Comparison of ENCODE assay signal across 11 mouse cellular contexts in the genomic region with DNA sequence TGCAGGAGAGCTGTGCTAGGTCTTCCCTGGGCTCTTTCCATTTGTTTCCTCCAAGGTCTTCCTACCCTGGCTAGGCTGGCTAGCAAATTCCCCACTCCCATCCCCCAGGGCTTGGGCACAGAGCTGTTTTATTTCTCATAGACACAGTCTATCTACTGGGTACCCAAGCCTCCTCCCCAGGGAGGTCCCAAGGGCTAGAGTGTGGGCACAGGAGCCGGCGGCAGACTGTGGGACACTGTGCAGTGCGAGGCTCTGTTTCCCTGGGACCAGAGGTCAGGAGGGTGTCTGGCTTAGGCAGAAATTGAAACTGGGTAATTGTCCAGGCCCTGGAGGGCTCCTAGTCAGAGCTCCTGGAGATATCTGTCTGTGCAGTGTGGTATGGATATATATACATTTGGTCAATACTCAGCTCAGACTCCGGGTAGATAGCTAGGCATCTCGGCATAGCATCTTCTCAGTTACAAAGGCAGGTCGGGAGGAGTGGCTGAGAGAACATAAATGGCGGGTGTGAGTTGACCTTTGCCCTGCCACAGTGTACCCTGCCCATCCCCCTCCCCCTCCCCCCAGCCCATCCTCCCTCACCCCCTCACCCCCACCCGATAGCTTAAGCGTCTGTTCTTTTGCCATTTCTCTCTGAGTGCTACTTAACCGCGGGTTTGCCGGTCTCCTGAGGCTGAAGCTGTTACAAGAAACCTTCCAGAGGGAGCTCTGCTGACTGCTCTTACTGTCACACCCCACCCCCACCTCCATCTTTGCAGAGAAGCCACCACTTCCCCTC. TPM values are rescaled to one million over a fixed set of nuclear protein-coding genes. Genes with fewer than 3 reads are reported as not detected.
DNase-seq lines count a peak whose midpoint lies in the region; ATAC-seq lines count a peak whose summit lies in the region.
"Had no signal": no experiment of that assay in that cellular context is flagged by ENCODE, and none has a peak within 500 bp of the region (broad histone marks: within the 10 kb centered on the region; RNA-seq: fewer than 3 reads in every experiment).

No protein-coding gene starts in this region.

- H3K9me3 ChIP-seq in kidney, embryonic 16.5 days (ENCODE audit: low read length) = no peaks in the 10 kb centered on the region
- H3K9me3 ChIP-seq in hindbrain, embryonic 15.5 days = no peaks in the 10 kb centered on the region
- no peaks in the 10 kb centered on the region for H3K9me3 ChIP-seq in neural tube, embryonic 12.5 days
- H3K9me3 ChIP-seq: limb, embryonic 13.5 days had no signal

- no peaks in the 10 kb centered on the region for H3K36me3 ChIP-seq in kidney, embryonic 16.5 days (ENCODE audit: insufficient read depth, low read length)
- H3K36me3 ChIP-seq in hindbrain, embryonic 15.5 days = no peaks in the 10 kb centered on the region
- no peaks in the 10 kb centered on the region for H3K36me3 ChIP-seq in neural tube, embryonic 12.5 days
- H3K36me3 ChIP-seq: limb, embryonic 13.5 days had no signal

- DNase-seq in kidney, adult 9 months = no peak
- DNase-seq in embryo, embryonic 11 days = peak; percentile 49
- no peak for DNase-seq in frontal cortex, adult 2 months (ENCODE audit: extremely low spot score in 1 of 2, low spot score in 1 of 2)
- DNase-seq in cerebellum, adult 18-20 months = no peak
- no peak for DNase-seq in right cerebral cortex, adult 18-20 months
- DNase-seq: adrenal gland, postnatal 10 days had no signal

- 11% methylated on average over 12 of the region's 12 CpGs for WGBS in kidney, embryonic 16.5 days
- 21% methylated on average over 12 of the region's 12 CpGs for whole genome bisulfite sequencing in hindbrain, embryonic 15.5 days
- WGBS in neural tube, embryonic 12.5 days = 16% methylated on average over 12 of the region's 12 CpGs

- no peak overlapping the region for H3K9ac ChIP-seq in kidney, embryonic 16.5 days (replicated peaks; ENCODE audit: low read length)
- no peak overlapping the region for H3K9ac ChIP-seq in hindbrain, embryonic 15.5 days
- no peak overlapping the region for H3K9ac ChIP-seq in neural tube, embryonic 12.5 days
- H3K9ac ChIP-seq: limb, embryonic 13.5 days had no signal

- no peak overlapping the region for H3K4me2 ChIP-seq in kidney, embryonic 16.5 days (replicated peaks; ENCODE audit: low read depth, low read length)
- no peak overlapping the region for H3K4me2 ChIP-seq in hindbrain, embryonic 15.5 days
- H3K4me2 ChIP-seq in neural tube, embryonic 12.5 days (replicated peaks) = peak overlapping the region; percentile 14; the same call in 1 of the 2 replicates
- H3K4me2 ChIP-seq: limb, embryonic 13.5 days had no signal

- H3K4me1 ChIP-seq in kidney, embryonic 16.5 days (ENCODE audit: insufficient read depth, low read length) = 0 out of 2 replicates have a peak, but pooled peaks cover 10% of the 10 kb centered on the region
- peaks cover 10% of the 10 kb centered on the region for H3K4me1 ChIP-seq in hindbrain, embryonic 15.5 days (replicated peaks)
- H3K4me1 ChIP-seq in neural tube, embryonic 12.5 days = peaks cover 14% of the 10 kb centered on the region

- no peak overlapping the region for H3K4me3 ChIP-seq in kidney, embryonic 16.5 days (ENCODE audit: low read length)
- no peak overlapping the region for H3K4me3 ChIP-seq in hindbrain, embryonic 15.5 days
- H3K4me3 ChIP-seq in neural tube, embryonic 12.5 days = no peak overlapping the region
- H3K4me3 ChIP-seq: limb, embryonic 13.5 days had no signal

- H3K27me3 ChIP-seq in kidney, embryonic 16.5 days (ENCODE audit: insufficient read depth, low read length) = no peaks in the 10 kb centered on the region
- H3K27me3 ChIP-seq in hindbrain, embryonic 15.5 days = no peaks in the 10 kb centered on the region
- no peaks in the 10 kb centered on the region for H3K27me3 ChIP-seq in neural tube, embryonic 12.5 days (replicated peaks)

- ATAC-seq in kidney, embryonic 16.5 days (ENCODE audit: low FRiP score, low TSS enrichment) = 0 out of 2 replicates have a peak, but pooled peaks have one; percentile 10
- ATAC-seq in hindbrain, embryonic 15.5 days (ENCODE audit: low FRiP score, low read depth) = peak; percentile 7; the same call in 1 of the 2 replicates
- peak; percentile 48; the same call in 1 of the 2 replicates for ATAC-seq in neural tube, embryonic 12.5 days (ENCODE audit: low FRiP score, low read depth)

- H3K27ac ChIP-seq in kidney, embryonic 16.5 days (ENCODE audit: low read length) = no peak overlapping the region
- no peak overlapping the region for H3K27ac ChIP-seq in hindbrain, embryonic 15.5 days (replicated peaks)
- H3K27ac ChIP-seq in neural tube, embryonic 12.5 days = no peak overlapping the region
- H3K27ac ChIP-seq: kidney, postnatal 0 days; limb, embryonic 13.5 days had no signal

RNA-seq across cellular contexts. Expression of a gene that starts 4.7 kb away (rescaled TPM):
- not detected in 2 replicates for polyA plus RNA-seq in kidney, embryonic 16.5 days (2015; fragmentation: Nextera tagmentation; extraction: Ambion mirVana)
- polyA plus RNA-seq in hindbrain, embryonic 15.5 days (2015; fragmentation: Nextera tagmentation; extraction: Ambion mirVana) = 0.12 and 0.31 TPM in 2 replicates
- polyA plus RNA-seq in neural tube, embryonic 12.5 days (2016; fragmentation: Nextera tagmentation; extraction: Ambion mirVana) = 0.18 TPM in 1 of 2 replicates, not detected in the other
- polyA plus RNA-seq in frontal cortex, adult 2 months (2012; rRNA removed) = 0.58 and 1.0 TPM in 2 replicates
- polyA plus RNA-seq: kidney, postnatal 0 days; limb, embryonic 13.5 days had no signal

RNA-seq across cellular contexts. Expression of a gene that starts 23.9 kb away (rescaled TPM):
- polyA plus RNA-seq in kidney, embryonic 16.5 days (2015; fragmentation: Nextera tagmentation; extraction: Ambion mirVana) = 9.0 and 9.8 TPM in 2 replicates
- 5.0 and 6.2 TPM in 2 replicates for polyA plus RNA-seq in hindbrain, embryonic 15.5 days (2015; fragmentation: Nextera tagmentation; extraction: Ambion mirVana)
- polyA plus RNA-seq in neural tube, embryonic 12.5 days (2016; fragmentation: Nextera tagmentation; extraction: Ambion mirVana) = 7.1 and 8.7 TPM in 2 replicates
- polyA plus RNA-seq in frontal cortex, adult 2 months (2012; rRNA removed) = 8.7 and 9.1 TPM in 2 replicates

RNA-seq across cellular contexts. Expression of a gene that starts 51.3 kb away (rescaled TPM):
- 126 and 128 TPM in 2 replicates for polyA plus RNA-seq in kidney, embryonic 16.5 days (2015; fragmentation: Nextera tagmentation; extraction: Ambion mirVana)
- 70.1 and 75.1 TPM in 2 replicates for polyA plus RNA-seq in hindbrain, embryonic 15.5 days (2015; fragmentation: Nextera tagmentation; extraction: Ambion mirVana)
- 71.0 and 76.9 TPM in 2 replicates for polyA plus RNA-seq in neural tube, embryonic 12.5 days (2016; fragmentation: Nextera tagmentation; extraction: Ambion mirVana)
- 28.9 and 31.5 TPM in 2 replicates for polyA plus RNA-seq in frontal cortex, adult 2 months (2012; rRNA removed)
